Mouse (Mus musculus): Measurements from ENCODE around the gene Ralbp1.

Ralbp1 gene

DNA sequence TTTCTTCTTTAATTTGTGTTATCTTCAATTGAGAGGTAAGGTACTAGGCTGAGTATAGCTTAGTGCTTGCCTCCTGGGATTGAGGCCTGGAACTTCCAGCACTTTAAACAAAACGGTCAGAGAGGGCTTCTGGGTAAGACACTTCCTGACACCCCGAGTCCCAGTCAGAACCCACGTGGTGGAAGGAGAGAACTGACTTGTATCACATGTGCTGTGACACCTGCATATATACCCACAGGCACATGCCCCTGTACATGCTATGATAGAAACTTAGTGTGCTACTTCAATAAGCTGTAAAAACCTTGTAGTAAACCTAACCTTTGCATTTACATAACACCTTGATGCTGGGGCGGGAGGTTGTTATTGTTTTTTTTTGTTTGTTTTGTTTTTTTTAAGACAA is 87.2 kb downstream of the Ralbp1 start:
- no peak for DNase-seq (ENCODE audit: low read depth)
